Mouse (Mus musculus): ENCODE measurements around the gene Hint1.

GRCm38 (mm10) chr11:54892091-54892490, 25.9 kb downstream of the Hint1 start:
- TF ChIP-seq POLR2A (IDR thresholded peaks at IDR 0.05; ENCODE audit: insufficient read depth, low read length) (no peak), EP300 (IDR thresholded peaks at IDR 0.05; ENCODE audit: insufficient read depth, low read depth, low read length) (no peak), CTCF (IDR thresholded peaks at IDR 0.05; ENCODE audit: low read depth, low read length) (no peak)

All from ES-Bruce4 (cell line).